Mouse (Mus musculus): Measurements from ENCODE around the gene Arhgap22.

DNA sequence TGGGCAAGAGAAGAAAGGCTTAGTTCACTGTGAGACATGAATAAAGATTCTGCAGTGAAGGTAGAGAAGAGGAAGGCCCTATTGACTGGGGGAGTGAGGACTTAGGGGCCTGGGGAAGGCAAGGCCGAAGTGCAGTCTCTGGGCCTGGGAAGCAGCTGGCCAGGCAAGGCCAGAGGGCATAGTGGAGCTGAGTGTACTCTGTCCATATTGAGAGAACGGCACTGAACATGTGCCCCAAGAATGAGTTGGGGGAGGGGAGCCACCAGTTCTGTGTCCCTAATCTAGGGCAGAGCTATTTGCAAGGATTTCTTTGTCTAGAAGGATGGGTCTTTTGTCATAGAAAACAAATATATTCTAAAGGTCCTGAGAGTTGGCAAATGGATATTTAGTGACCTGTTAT is 86.8 kb downstream of the Arhgap22 start:
- TF ChIP-seq POLR2A (IDR thresholded peaks at IDR 0.05; ENCODE audit: borderline replicate concordance, insufficient read depth, low read length) (no peak), CTCF (IDR thresholded peaks at IDR 0.05; ENCODE audit: borderline replicate concordance, insufficient read depth, low read depth, low read length) (no peak)

Data from cerebellum, adult 2 months (tissue).